Mouse (Mus musculus): Measurements from ENCODE around the gene Obscn. TPM values are rescaled to one million over a fixed set of nuclear protein-coding genes. Genes with fewer than 3 reads are reported as not detected.

Obscn gene
- total and polyA plus RNA-seq, 3 experiments = 0.09 to 0.13 (median 0.13) TPM

- Histone ChIP-seq H3K4me2 (ENCODE audit: insufficient read depth, low read depth, poor library complexity, severe bottlenecking) (no peak overlapping the region), H3K9me3 (replicated peaks; ENCODE audit: low read length) (no peaks in the 10 kb centered on the region), H3K79me2 (replicated peaks; ENCODE audit: control insufficient read depth, extremely low read depth, insufficient read depth, poor library complexity, severe bottlenecking) (no peaks in the 10 kb centered on the region), H3K9ac (ENCODE audit: insufficient read depth, low read depth) (no peak overlapping the region), H3K27ac (ENCODE audit: insufficient read depth, low read depth) (no peak overlapping the region), H3K4me1 (ENCODE audit: control insufficient read depth in 1 of 2, insufficient read depth in 2 of 2) (no peaks in the 10 kb centered on the region), H3K36me3 (replicated peaks in 1 of 2; ENCODE audit: control insufficient read depth in 1 of 2, insufficient read depth in 1 of 2, low read length in 1 of 2) (no peaks in the 10 kb centered on the region), H3K27me3 (replicated peaks) (peaks cover 63% of the 10 kb centered on the region), H3K4me3 (replicated peaks in 1 of 3; ENCODE audit: low read depth in 2 of 3, low read length in 2 of 3, poor library complexity in 1 of 3) (no peak overlapping the region)
- in situ Hi-C loops (cut with MboI; ENCODE audit: low pct_ligation_motif_present, low pct_unique_long_range_greater_than_20kb, low sequenced_read_pairs) = no loop called here
- dilution Hi-C loops (cut with MboI; ENCODE audit: extremely low pct_ligation_motif_present, extremely low pct_unique_long_range_greater_than_20kb, low sequenced_read_pairs) = no loop called here
- no peak for TF ChIP-seq NRF1 (IDR thresholded peaks at IDR 0.05; ENCODE audit: low read depth, low read length)
- no peak for TF ChIP-seq GABPA (IDR thresholded peaks at IDR 0.05; ENCODE audit: insufficient replicate concordance, low read depth, low read length)
- TF ChIP-seq NELFE (IDR thresholded peaks at IDR 0.05; ENCODE audit: low read depth, low read length) = no peak
- TF ChIP-seq TBP (conservative IDR thresholded peaks at IDR 0.05; ENCODE audit: low read depth, low read length) = no peak
- DNase-seq (ENCODE audit: extremely low read depth) = no peak
Measured at GRCm38 (mm10) chr11:58947306-58947705, 188.9 kb downstream of the Obscn start.

Other genes with a start within 250 kb of the Obscn start
- 5.7 and 7.0 TPM in 2 replicates for gene Zfp39, start 232.2 kb downstream of the Obscn start, total RNA-seq (2012; rRNA removed)
- 6.2 and 6.8 TPM in 2 replicates for gene Zfp39, start 232.2 kb downstream of the Obscn start, total RNA-seq (2014; rRNA removed)
- gene Zfp39, start 232.2 kb downstream of the Obscn start, polyA plus RNA-seq (2012; ENCODE audit: insufficient read length, low read depth) = 5.8 and 6.7 TPM in 2 replicates
- not detected in 2 replicates for gene Btnl10, start 218.5 kb downstream of the Obscn start, total RNA-seq (2012; rRNA removed)
- gene Btnl10, start 218.5 kb downstream of the Obscn start, total RNA-seq (2014; rRNA removed) = not detected in 2 replicates
- not detected in 2 replicates for gene Btnl10, start 218.5 kb downstream of the Obscn start, polyA plus RNA-seq (2012; ENCODE audit: insufficient read length, low read depth)
- 185 and 230 TPM in 2 replicates for gene Rnf187, start 197.5 kb downstream of the Obscn start, total RNA-seq (2012; rRNA removed)
- 175 and 188 TPM in 2 replicates for gene Rnf187, start 197.5 kb downstream of the Obscn start, total RNA-seq (2014; rRNA removed)
- gene Rnf187, start 197.5 kb downstream of the Obscn start, polyA plus RNA-seq (2012; ENCODE audit: insufficient read length, low read depth) = 181 and 195 TPM in 2 replicates
- gene Hist3h2ba, start 187.5 kb downstream of the Obscn start, total RNA-seq (2012; rRNA removed) = 0.34 TPM in 1 of 2 replicates, not detected in the other
- gene Hist3h2ba, start 187.5 kb downstream of the Obscn start, total RNA-seq (2014; rRNA removed) = not detected in 2 replicates
- not detected in 2 replicates for gene Hist3h2ba, start 187.5 kb downstream of the Obscn start, polyA plus RNA-seq (2012; ENCODE audit: insufficient read length, low read depth)
- 97.2 and 125 TPM in 2 replicates for gene Hist3h2a, start 181.7 kb downstream of the Obscn start, total RNA-seq (2012; rRNA removed)
- 4.4 and 6.1 TPM in 2 replicates for gene Hist3h2a, start 181.7 kb downstream of the Obscn start, total RNA-seq (2014; rRNA removed)
- 0.79 and 1.2 TPM in 2 replicates for gene Hist3h2a, start 181.7 kb downstream of the Obscn start, polyA plus RNA-seq (2012; ENCODE audit: insufficient read length, low read depth)
- gene Trim17, start 181.7 kb downstream of the Obscn start, total RNA-seq (2012; rRNA removed) = 0.21 and 0.47 TPM in 2 replicates
- not detected in 2 replicates for gene Trim17, start 181.7 kb downstream of the Obscn start, total RNA-seq (2014; rRNA removed)
- 0.20 and 0.49 TPM in 2 replicates for gene Trim17, start 181.7 kb downstream of the Obscn start, polyA plus RNA-seq (2012; ENCODE audit: insufficient read length, low read depth)
- 32.5 and 33.2 TPM in 2 replicates for gene Trim11, start 158.3 kb downstream of the Obscn start, total RNA-seq (2012; rRNA removed)
- 22.5 and 23.2 TPM in 2 replicates for gene Trim11, start 158.3 kb downstream of the Obscn start, total RNA-seq (2014; rRNA removed)
- gene Trim11, start 158.3 kb downstream of the Obscn start, polyA plus RNA-seq (2012; ENCODE audit: insufficient read length, low read depth) = 21.8 and 23.0 TPM in 2 replicates
- gene Iba57, start 27.3 kb upstream of the Obscn start, total RNA-seq (2012; rRNA removed) = 7.5 and 7.9 TPM in 2 replicates
- 3.6 and 4.0 TPM in 2 replicates for gene Iba57, start 27.3 kb upstream of the Obscn start, total RNA-seq (2014; rRNA removed)
- gene Iba57, start 27.3 kb upstream of the Obscn start, polyA plus RNA-seq (2012; ENCODE audit: insufficient read length, low read depth) = 4.6 and 5.1 TPM in 2 replicates
- 0.08 TPM in 1 of 2 replicates, not detected in the other for gene Gjc2, start 46.8 kb upstream of the Obscn start, total RNA-seq (2012; rRNA removed)
- gene Gjc2, start 46.8 kb upstream of the Obscn start, total RNA-seq (2014; rRNA removed) = 0.13 TPM in 1 of 2 replicates, not detected in the other
- not detected in 2 replicates for gene Gjc2, start 46.8 kb upstream of the Obscn start, polyA plus RNA-seq (2012; ENCODE audit: insufficient read length, low read depth)
- 148 and 149 TPM in 2 replicates for gene Guk1, start 55.8 kb upstream of the Obscn start, total RNA-seq (2012; rRNA removed)
- 130 and 148 TPM in 2 replicates for gene Guk1, start 55.8 kb upstream of the Obscn start, total RNA-seq (2014; rRNA removed)
- 111 and 139 TPM in 2 replicates for gene Guk1, start 55.8 kb upstream of the Obscn start, polyA plus RNA-seq (2012; ENCODE audit: insufficient read length, low read depth)
- 74.4 and 80.4 TPM in 2 replicates for gene Mrpl55, start 66.1 kb upstream of the Obscn start, total RNA-seq (2012; rRNA removed)
- 81.1 and 92.9 TPM in 2 replicates for gene Mrpl55, start 66.1 kb upstream of the Obscn start, total RNA-seq (2014; rRNA removed)
- gene Mrpl55, start 66.1 kb upstream of the Obscn start, polyA plus RNA-seq (2012; ENCODE audit: insufficient read length, low read depth) = 72.0 and 88.2 TPM in 2 replicates
- gene 2310033P09Rik, start 71.9 kb upstream of the Obscn start, total RNA-seq (2012; rRNA removed) = 15.3 and 18.2 TPM in 2 replicates
- gene 2310033P09Rik, start 71.9 kb upstream of the Obscn start, total RNA-seq (2014; rRNA removed) = 7.9 and 8.6 TPM in 2 replicates
- 44.1 and 50.2 TPM in 2 replicates for gene 2310033P09Rik, start 71.9 kb upstream of the Obscn start, polyA plus RNA-seq (2012; ENCODE audit: insufficient read length, low read depth)
- gene Arf1, start 91.9 kb upstream of the Obscn start, total RNA-seq (2012; rRNA removed) = 509 and 590 TPM in 2 replicates
- gene Arf1, start 91.9 kb upstream of the Obscn start, total RNA-seq (2014; rRNA removed) = 475 and 498 TPM in 2 replicates
- gene Arf1, start 91.9 kb upstream of the Obscn start, polyA plus RNA-seq (2012; ENCODE audit: insufficient read length, low read depth) = 680 and 733 TPM in 2 replicates
- not detected in 2 replicates for gene Wnt3a, start 154.3 kb upstream of the Obscn start, total RNA-seq (2012; rRNA removed)
- not detected in 2 replicates for gene Wnt3a, start 154.3 kb upstream of the Obscn start, total RNA-seq (2014; rRNA removed)
- not detected in 2 replicates for gene Wnt3a, start 154.3 kb upstream of the Obscn start, polyA plus RNA-seq (2012; ENCODE audit: insufficient read length, low read depth)
- not detected in 2 replicates for gene Wnt9a, start 170.5 kb upstream of the Obscn start, total RNA-seq (2012; rRNA removed)
- gene Wnt9a, start 170.5 kb upstream of the Obscn start, total RNA-seq (2014; rRNA removed) = not detected in 2 replicates
- gene Wnt9a, start 170.5 kb upstream of the Obscn start, polyA plus RNA-seq (2012; ENCODE audit: insufficient read length, low read depth) = not detected in 2 replicates
- gene Prss38, start 239.3 kb upstream of the Obscn start, total RNA-seq (2012; rRNA removed) = not detected in 2 replicates
- gene Prss38, start 239.3 kb upstream of the Obscn start, total RNA-seq (2014; rRNA removed) = not detected in 2 replicates
- not detected in 2 replicates for gene Prss38, start 239.3 kb upstream of the Obscn start, polyA plus RNA-seq (2012; ENCODE audit: insufficient read length, low read depth)